Mouse (Mus musculus): ENCODE results near the gene C1rl. TPM values are rescaled to one million over a fixed set of nuclear protein-coding genes. Genes with fewer than 3 reads are reported as not detected.
A peak's percentile ranks its signal among the peaks of the same experiment; 100 is the strongest.

C1rl gene
- 0.66 and 0.78 TPM in 2 replicates for polyA plus RNA-seq (2014; fragmentation: Nextera tagmentation; extraction: Ambion mirVana)

DNA sequence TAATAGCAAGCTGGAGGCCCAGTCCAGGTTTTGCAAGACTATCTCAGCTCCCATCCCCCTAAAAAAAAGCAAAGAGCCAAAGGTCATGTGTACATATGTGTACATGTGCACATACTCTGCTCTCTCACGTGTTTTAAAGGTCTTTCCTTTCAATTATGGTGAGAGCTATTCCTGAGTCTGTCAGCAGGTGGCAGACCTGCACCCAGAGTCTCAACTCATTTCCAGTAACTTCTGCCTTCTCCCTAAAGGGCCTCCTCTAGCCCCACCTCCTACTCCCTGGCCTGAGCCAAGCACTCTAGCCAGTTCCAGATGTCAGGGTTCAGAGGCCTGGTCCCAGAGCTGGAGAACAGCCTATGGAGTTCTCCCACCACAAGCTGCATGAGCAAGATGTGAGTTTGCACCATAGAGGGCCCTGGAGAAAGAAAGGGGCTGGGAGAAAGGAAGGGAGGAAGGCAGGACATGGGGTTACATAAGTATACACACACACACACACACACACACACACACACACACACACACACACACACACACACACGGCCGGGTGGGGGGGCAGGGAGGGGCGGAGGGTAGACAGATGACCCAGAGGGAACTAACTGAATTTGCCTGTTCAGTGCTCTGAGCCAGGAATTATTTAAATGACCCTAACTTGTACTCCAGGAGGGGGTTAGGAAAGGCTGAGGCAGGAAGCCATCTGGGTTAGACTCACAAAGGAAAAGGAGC is at the start of gene C1rl:
C1rl (plus strand) TSS at position 272 of the 720 bp plus-strand sequence.
- TF ChIP-seq CTCF (IDR thresholded peaks at IDR 0.05; ENCODE audit: low read depth), result peak; percentile 75

DNA sequence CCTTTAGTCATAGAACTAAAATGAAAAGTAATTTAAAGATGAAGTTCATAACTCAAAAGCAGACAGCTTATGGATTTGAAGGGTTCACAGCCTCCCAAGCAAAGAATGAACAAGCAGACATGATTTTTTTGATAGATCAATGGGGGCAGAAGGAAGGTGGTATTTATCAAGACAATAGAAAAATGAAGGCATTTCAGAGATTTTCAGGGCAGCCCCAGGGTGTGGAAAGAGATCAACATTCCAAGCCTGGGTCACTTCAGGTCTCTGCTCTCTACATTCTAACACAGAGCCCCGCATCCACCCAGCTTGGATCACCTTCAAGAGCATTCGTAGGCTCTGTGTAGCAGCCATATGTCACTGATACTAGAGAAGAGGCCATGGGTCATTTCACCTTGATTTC is 49.6 kb upstream of the C1rl start:
- ATAC-seq (ENCODE audit: insufficient read depth), result no peak
- TF ChIP-seq CTCF (IDR thresholded peaks at IDR 0.05; ENCODE audit: low read depth), result no peak
- Histone ChIP-seq H3K4me1 (ENCODE audit: insufficient read depth) (no peaks in the 10 kb centered on the region), H3K36me3 (ENCODE audit: insufficient read depth) (no peaks in the 10 kb centered on the region), H3K4me2 (no peak overlapping the region), H3K9ac (no peak overlapping the region), H3K9me3 (ENCODE audit: low read depth, low read length) (no peaks in the 10 kb centered on the region), H3K27me3 (ENCODE audit: insufficient read depth, low read length) (no peaks in the 10 kb centered on the region), H3K27ac (ENCODE audit: low read depth) (no peak overlapping the region), H3K4me3 (ENCODE audit: low read depth, low read length) (no peak overlapping the region)
- DNase-seq, result no peak
- WGBS, result 86% methylated on average over 2 of the region's 2 CpGs

More for the DNA sequence above, at the start of gene C1rl:
- H3K4me2 ChIP-seq, result no peak within 1 kb of the TSS
- no peaks in the 10 kb centered on the region for H3K4me1 ChIP-seq (ENCODE audit: insufficient read depth)
- H3K9me3 ChIP-seq (ENCODE audit: low read depth, low read length), result no peaks in the 10 kb centered on the region
- no peaks in the 10 kb centered on the region for H3K36me3 ChIP-seq (ENCODE audit: insufficient read depth)
- no peaks in the 10 kb centered on the region for H3K27me3 ChIP-seq (ENCODE audit: insufficient read depth, low read length)
- peak; percentile 97 for ATAC-seq (ENCODE audit: insufficient read depth)
- H3K27ac ChIP-seq (ENCODE audit: low read depth), result peak within 1 kb of the TSS; percentile 24
- WGBS, result 28% methylated on average over 4 of the region's 4 CpGs
- DNase-seq, result peak; percentile 89
- H3K4me3 ChIP-seq (ENCODE audit: low read depth, low read length), result no peak within 1 kb of the TSS
- no peak within 1 kb of the TSS for H3K9ac ChIP-seq

DNA sequence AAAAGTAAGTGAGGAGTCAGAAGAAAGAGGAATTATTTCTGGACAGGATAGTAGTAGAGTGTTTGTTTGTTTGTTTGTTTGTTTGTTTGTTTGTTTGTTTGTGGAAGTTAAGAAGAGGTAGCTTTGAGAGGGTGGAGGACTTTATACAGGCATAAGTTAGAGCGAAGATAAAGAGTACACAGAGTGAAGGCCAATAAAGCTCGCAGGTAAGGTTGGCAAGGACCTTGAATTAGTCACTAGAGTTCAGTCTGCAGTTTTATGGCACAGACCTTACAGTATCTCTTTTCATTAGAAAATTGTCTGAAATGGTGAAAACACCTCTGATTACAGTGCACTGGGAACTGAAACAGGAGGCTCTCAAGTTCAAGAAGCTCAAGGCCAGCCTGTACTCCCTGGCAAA is 46.9 kb upstream of the C1rl start:
- H3K4me3 ChIP-seq (ENCODE audit: low read depth, low read length), result no peak overlapping the region
- no peaks in the 10 kb centered on the region for H3K27me3 ChIP-seq (ENCODE audit: insufficient read depth, low read length)
- no peak overlapping the region for H3K9ac ChIP-seq
- no peak overlapping the region for H3K27ac ChIP-seq (ENCODE audit: low read depth)
- no peaks in the 10 kb centered on the region for H3K36me3 ChIP-seq (ENCODE audit: insufficient read depth)
- H3K4me1 ChIP-seq (ENCODE audit: insufficient read depth), result no peaks in the 10 kb centered on the region
- no peak overlapping the region for H3K4me2 ChIP-seq
- no peaks in the 10 kb centered on the region for H3K9me3 ChIP-seq (ENCODE audit: low read depth, low read length)
- WGBS, result 88% methylated on average over 2 of the region's 2 CpGs
- DNase-seq (no peak), ATAC-seq (ENCODE audit: insufficient read depth) (no peak)
- no peak for TF ChIP-seq CTCF (IDR thresholded peaks at IDR 0.05; ENCODE audit: low read depth)

DNA sequence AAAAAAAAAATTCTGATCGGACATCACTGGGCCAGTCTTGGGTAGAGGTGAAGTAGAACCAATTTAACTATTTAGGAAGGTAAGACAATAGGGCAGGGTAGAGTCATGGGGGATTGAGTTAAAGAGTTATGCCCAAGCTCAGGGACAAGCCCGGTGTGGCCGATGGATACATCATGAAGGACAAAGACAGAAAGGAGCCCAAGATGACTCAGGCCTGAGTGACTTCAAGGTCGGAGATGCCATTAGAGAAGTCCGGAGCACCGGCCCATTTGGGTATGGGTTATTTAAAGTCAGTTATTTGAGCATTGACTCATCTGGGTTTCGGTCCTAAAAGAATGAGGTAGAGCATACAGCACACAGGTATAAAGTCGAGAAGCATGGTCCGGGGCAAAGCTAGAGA is 46.5 kb upstream of the C1rl start:
- H3K4me3 ChIP-seq (ENCODE audit: low read depth, low read length), result no peak overlapping the region
- WGBS, result 94% methylated on average over 9 of the region's 9 CpGs
- no peak overlapping the region for H3K27ac ChIP-seq (ENCODE audit: low read depth)
- no peak overlapping the region for H3K9ac ChIP-seq
- no peak overlapping the region for H3K4me2 ChIP-seq
- no peaks in the 10 kb centered on the region for H3K4me1 ChIP-seq (ENCODE audit: insufficient read depth)
- H3K36me3 ChIP-seq (ENCODE audit: insufficient read depth), result no peaks in the 10 kb centered on the region
- DNase-seq, result no peak
- no peak for TF ChIP-seq CTCF (IDR thresholded peaks at IDR 0.05; ENCODE audit: low read depth)
- ATAC-seq (ENCODE audit: insufficient read depth), result no peak
- no peaks in the 10 kb centered on the region for H3K27me3 ChIP-seq (ENCODE audit: insufficient read depth, low read length)
- H3K9me3 ChIP-seq (ENCODE audit: low read depth, low read length), result no peaks in the 10 kb centered on the region

DNA sequence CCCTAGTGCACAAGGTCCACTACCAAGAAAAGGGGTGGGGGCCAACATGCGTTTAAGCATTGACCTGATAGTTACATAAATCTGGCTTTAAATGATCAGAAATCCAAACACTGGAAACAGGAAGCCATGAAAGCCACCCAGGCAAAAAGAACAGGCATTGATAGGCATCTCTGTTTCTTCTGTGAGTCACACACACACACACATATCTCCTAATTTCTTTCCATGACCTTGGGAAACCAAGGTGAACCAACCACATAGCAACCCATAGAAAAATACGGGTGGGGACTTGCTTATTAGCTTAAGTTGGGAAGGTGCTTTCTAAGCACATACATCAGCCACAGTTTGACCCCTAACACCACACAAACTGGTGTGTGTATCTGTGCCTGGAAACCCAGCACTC is 45.6 kb upstream of the C1rl start:
- Histone ChIP-seq H3K36me3 (ENCODE audit: insufficient read depth) (no peaks in the 10 kb centered on the region), H3K27ac (ENCODE audit: low read depth) (no peak overlapping the region), H3K27me3 (ENCODE audit: insufficient read depth, low read length) (no peaks in the 10 kb centered on the region), H3K4me1 (ENCODE audit: insufficient read depth) (no peaks in the 10 kb centered on the region), H3K4me3 (ENCODE audit: low read depth, low read length) (no peak overlapping the region), H3K9ac (no peak overlapping the region), H3K4me2 (no peak overlapping the region), H3K9me3 (ENCODE audit: low read depth, low read length) (no peaks in the 10 kb centered on the region)
- WGBS, result 71% methylated on average over 2 of the region's 2 CpGs
- DNase-seq, result no peak
- TF ChIP-seq CTCF (IDR thresholded peaks at IDR 0.05; ENCODE audit: low read depth), result no peak
- no peak for ATAC-seq (ENCODE audit: insufficient read depth)

DNA sequence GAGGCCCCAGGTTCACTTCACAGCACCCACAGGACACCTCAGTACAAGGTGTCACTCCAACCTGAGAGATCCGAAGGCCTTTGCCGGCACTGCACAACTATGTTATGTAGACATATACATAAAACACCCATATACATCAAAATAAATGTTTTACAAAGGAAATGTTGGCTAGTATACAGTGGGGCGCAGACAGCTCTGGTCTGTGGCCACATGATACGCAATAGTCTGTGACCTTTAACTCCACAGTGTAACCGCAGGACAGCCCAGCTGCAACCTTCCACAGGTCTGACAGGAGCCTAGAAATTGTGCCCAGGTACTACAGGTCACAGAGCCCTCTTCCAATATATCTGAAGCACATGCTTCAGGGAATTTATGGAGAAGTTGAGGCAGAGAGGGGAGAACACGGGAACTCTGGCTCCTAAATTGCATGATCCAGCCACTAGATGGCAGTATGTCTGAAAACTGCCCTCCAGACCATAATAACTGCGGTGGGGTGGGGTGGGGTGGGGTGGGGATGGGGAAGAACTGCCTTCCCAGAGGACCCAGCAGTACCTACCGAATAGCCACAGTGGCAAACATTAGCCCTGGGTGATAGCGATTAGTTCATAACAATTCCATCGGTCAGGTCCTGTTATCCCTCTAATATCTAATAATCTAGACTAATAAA is 44.6 kb upstream of the C1rl start:
- no peaks in the 10 kb centered on the region for H3K4me1 ChIP-seq (ENCODE audit: insufficient read depth)
- H3K9ac ChIP-seq, result no peak overlapping the region
- no peaks in the 10 kb centered on the region for H3K9me3 ChIP-seq (ENCODE audit: low read depth, low read length)
- no peak for ATAC-seq (ENCODE audit: insufficient read depth)
- peak; percentile 45 for TF ChIP-seq CTCF (IDR thresholded peaks at IDR 0.05; ENCODE audit: low read depth)
- no peaks in the 10 kb centered on the region for H3K27me3 ChIP-seq (ENCODE audit: insufficient read depth, low read length)
- 67% methylated on average over 10 of the region's 10 CpGs for whole genome bisulfite sequencing
- no peak overlapping the region for H3K27ac ChIP-seq (ENCODE audit: low read depth)
- H3K4me3 ChIP-seq (ENCODE audit: low read depth, low read length), result no peak overlapping the region
- peak; percentile 15 for DNase-seq
- no peaks in the 10 kb centered on the region for H3K36me3 ChIP-seq (ENCODE audit: insufficient read depth)
- no peak overlapping the region for H3K4me2 ChIP-seq

DNA sequence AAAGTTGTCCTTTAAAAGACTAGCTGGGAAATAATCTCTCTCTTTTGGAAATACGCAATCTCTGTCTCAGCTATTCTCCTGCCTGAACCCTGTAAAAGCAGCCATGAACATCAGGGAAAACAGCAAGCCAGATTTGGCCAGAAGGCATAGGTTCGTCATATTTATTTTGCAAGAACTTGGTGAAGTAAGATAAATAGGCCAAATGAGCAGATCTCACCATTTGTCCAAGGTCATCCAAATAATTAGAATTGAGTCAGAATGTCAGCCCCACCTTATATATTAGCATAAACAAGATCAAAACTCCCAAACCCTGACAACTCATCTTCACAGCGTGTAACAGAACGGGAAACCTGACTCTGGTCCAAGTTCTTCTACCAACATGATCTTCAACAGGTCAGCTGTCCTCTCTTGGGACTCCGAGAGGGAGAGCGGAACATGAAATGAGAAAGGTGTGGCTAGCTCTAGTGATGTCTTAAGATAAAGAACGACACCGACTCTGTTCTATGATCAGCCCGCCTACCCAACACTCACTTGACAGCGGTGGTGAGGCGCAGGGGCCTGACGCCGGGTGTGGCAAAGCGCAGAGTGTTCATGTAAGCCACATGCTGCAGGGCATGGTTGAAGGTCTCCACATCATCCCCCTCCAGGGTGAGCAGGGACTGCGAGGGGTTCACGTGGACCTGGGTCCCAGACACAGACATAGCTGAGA is 43.8 kb upstream of the C1rl start:
- WGBS, result 86% methylated on average over 16 of the region's 16 CpGs
- Histone ChIP-seq H3K27ac (ENCODE audit: low read depth) (no peak overlapping the region), H3K36me3 (ENCODE audit: insufficient read depth) (no peaks in the 10 kb centered on the region), H3K4me1 (ENCODE audit: insufficient read depth) (no peaks in the 10 kb centered on the region), H3K4me2 (no peak overlapping the region), H3K9me3 (ENCODE audit: low read depth, low read length) (no peaks in the 10 kb centered on the region), H3K27me3 (ENCODE audit: insufficient read depth, low read length) (no peaks in the 10 kb centered on the region), H3K9ac (no peak overlapping the region), H3K4me3 (ENCODE audit: low read depth, low read length) (no peak overlapping the region)
- no peak for ATAC-seq (ENCODE audit: insufficient read depth)
- no peak for TF ChIP-seq CTCF (IDR thresholded peaks at IDR 0.05; ENCODE audit: low read depth)
- no peak for DNase-seq
